Mouse (Mus musculus) liver, embryonic 13.5 days (tissue): Measurements from ENCODE around the gene Slc9a6. TPM values are rescaled to one million over a fixed set of nuclear protein-coding genes. Genes with fewer than 3 reads are reported as not detected.

Experiments used
- ATAC-seq: fragments of 200-750 bp; cut with Nextera tagmentation; 2 replicates; pipeline ENCODE4 v1.8.0; 2017; ENCODE audit warnings: low read depth, mild to moderate bottlenecking, moderate number of reproducible peaks, moderate library complexity
- DNase-seq: peaks from one replicate; pipeline ENCODE4 v3.0.0; 2022
- H3K27ac ChIP-seq: fragments of 300-500 bp; sonication (generic); 2 replicates; pipeline ENCODE4 v1.5.1; 2015; ENCODE audit warnings: moderate library complexity, mild to moderate bottlenecking, inconsistent platforms
- H3K27me3 ChIP-seq: fragments of 300-500 bp; sonication (generic); 2 replicates; pipeline ENCODE4 v1.6.1; 2015; ENCODE audit warnings: mild to moderate bottlenecking, inconsistent platforms
- H3K36me3 ChIP-seq: fragments of 300-500 bp; sonication (generic); 2 replicates; pipeline ENCODE4 v1.6.1; 2015; ENCODE audit warnings: mild to moderate bottlenecking, inconsistent platforms
- H3K4me1 ChIP-seq: fragments of 300-500 bp; sonication (generic); replicated peaks from 2 replicates; pipeline ENCODE4 v1.6.1; 2015; ENCODE audit warnings: inconsistent platforms
- H3K4me2 ChIP-seq: fragments of 300-500 bp; sonication (generic); 2 replicates; pipeline ENCODE4 v1.6.1; 2015; ENCODE audit warnings: inconsistent platforms, mild to moderate bottlenecking, moderate library complexity
- H3K4me3 ChIP-seq: fragments of 300-500 bp; sonication (generic); replicated peaks from 2 replicates; pipeline ENCODE4 v1.5.1; 2015; ENCODE audit warnings: mild to moderate bottlenecking, inconsistent platforms
- H3K9ac ChIP-seq: fragments of 300-500 bp; sonication (generic); 2 replicates; pipeline ENCODE4 v1.6.1; 2015; ENCODE audit warnings: mild to moderate bottlenecking, inconsistent platforms
- H3K9me3 ChIP-seq: fragments of 300-500 bp; sonication (generic); replicated peaks from 2 replicates; pipeline ENCODE4 v1.6.1; 2016; ENCODE audit warnings: inconsistent platforms
- WGBS: fragments of 180-500 bp; shearing (Covaris S2); methylation state at CpG from one replicate; pipeline ENCODE4 v1.1.7; 2015; ENCODE audit not compliant: insufficient replicate concordance; 5-methylcytosine and 5-hydroxymethylcytosine counted together
- microRNA-seq: library from miRNA; unstranded; fragments of <30 nt; microRNA quantifications from one replicate; pipeline ENCODE4, GENCODE M21; 2016
- polyA plus RNA-seq: library from polyadenylated mRNA; unstranded; fragments of >200 nt; fragmentation: Nextera tagmentation; extraction: Ambion mirVana; gene quantifications from 2 replicates; pipeline ENCODE4 v1.2.1, GENCODE M21; 2015

Slc9a6 gene
- polyA plus RNA-seq, 1 experiment from 2014 or later: 3.6 TPM

DNA sequence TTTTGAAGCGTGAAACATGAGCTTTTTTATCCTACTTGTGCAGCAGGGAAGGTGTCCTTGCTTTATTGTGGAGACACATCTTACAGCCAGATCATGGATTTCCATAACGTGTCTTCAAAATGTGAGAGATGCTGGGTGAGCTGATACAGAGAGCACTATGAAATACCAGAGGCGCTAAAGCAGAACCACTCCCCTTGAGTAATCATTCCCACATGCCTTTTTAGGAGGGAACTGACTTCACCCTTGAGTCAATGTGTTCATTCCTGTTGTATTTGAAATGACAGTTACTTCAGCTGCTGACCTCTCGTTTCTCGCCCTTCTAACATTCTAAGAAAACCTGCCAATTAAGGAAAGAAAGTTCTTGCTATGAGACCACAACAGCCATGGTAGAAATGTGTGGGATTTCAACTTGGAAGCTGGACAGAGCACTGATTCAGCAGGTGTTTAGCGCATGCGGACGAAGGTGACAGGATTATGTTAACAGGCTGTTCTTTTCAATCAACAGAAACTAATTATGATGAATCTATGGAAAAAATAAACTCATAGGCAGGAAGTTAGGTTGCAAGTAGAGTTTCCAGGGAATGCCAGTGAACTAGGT is 94.5 kb downstream of the Slc9a6 start:
- WGBS: 69% methylated on average over 8 of the region's 8 CpGs
- DNase-seq: no peak
- Histone ChIP-seq H3K9me3 (no peaks in the 10 kb centered on the region), H3K9ac (no peak overlapping the region), H3K36me3 (no peaks in the 10 kb centered on the region), H3K27ac (no peak overlapping the region), H3K4me1 (no peaks in the 10 kb centered on the region), H3K27me3 (no peaks in the 10 kb centered on the region), H3K4me2 (no peak overlapping the region), H3K4me3 (no peak overlapping the region)
- no peak for ATAC-seq

DNA sequence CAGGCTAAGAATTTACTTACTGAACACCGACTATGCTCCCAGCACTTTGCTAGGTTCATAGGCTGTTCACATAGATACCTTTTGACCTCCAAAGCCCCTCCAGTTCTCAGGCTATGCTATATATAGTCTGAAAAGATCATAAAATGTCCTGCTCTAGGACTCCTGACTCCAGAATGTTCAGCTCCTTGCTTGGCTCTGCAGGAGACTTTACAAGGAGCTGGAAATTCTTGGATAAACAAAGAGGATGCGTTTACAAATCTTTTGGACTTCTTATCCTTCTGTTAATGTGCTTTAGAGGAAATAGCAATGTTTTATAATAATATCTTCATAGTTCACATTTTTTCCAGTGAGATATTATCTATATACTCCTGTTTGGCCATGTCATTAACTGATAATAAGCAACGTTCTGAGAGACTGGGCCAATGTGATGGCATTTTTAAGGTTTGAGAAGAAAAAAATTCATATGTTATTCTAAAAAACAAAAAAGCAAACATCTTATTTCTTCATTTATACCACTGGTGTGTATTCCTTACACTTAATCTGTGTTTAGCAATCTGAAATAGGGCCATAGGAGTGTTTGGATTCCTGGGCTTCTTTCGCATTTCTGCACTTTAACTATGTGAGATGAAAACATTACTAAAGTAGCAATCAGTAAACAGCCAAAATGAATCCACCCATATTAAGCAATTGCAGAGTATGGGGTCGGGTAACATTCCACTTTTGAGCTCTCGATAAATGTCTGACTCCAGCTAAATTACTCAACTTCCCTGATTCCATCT is 99.2 kb downstream of the Slc9a6 start:
- ATAC-seq: no peak
- WGBS: 50% methylated on average over 6 of the region's 6 CpGs
- no peaks in the 10 kb centered on the region for H3K27me3 ChIP-seq
- DNase-seq: no peak
- no peaks in the 10 kb centered on the region for H3K36me3 ChIP-seq
- no peak overlapping the region for H3K27ac ChIP-seq
- no peaks in the 10 kb centered on the region for H3K9me3 ChIP-seq
- no peak overlapping the region for H3K4me2 ChIP-seq
- no peak overlapping the region for H3K9ac ChIP-seq
- no peak overlapping the region for H3K4me3 ChIP-seq
- H3K4me1 ChIP-seq: no peaks in the 10 kb centered on the region

- no peak for ATAC-seq
- 75% methylated on average over 1 of the region's 1 CpGs for WGBS
These were observed 101.0 kb downstream of the Slc9a6 start for GRCm38 (mm10) chrX:56710522-56710921.

GRCm38 (mm10) chrX:56712666-56713065 is 103.1 kb downstream of the Slc9a6 start:
- H3K9ac ChIP-seq: no peak overlapping the region
- H3K36me3 ChIP-seq: no peaks in the 10 kb centered on the region
- no peaks in the 10 kb centered on the region for H3K4me1 ChIP-seq
- ATAC-seq: no peak
- H3K9me3 ChIP-seq: no peaks in the 10 kb centered on the region
- H3K4me2 ChIP-seq: no peak overlapping the region
- no peak overlapping the region for H3K27ac ChIP-seq
- H3K27me3 ChIP-seq: no peaks in the 10 kb centered on the region
- 42% methylated on average over 1 of the region's 1 CpGs for WGBS
- no peak for DNase-seq
- H3K4me3 ChIP-seq: no peak overlapping the region

More at GRCm38 (mm10) chrX:56710522-56710921, 101.0 kb downstream of the Slc9a6 start:
- Histone ChIP-seq H3K27me3 (no peaks in the 10 kb centered on the region), H3K4me1 (no peaks in the 10 kb centered on the region), H3K4me2 (no peak overlapping the region), H3K9ac (no peak overlapping the region), H3K36me3 (no peaks in the 10 kb centered on the region), H3K9me3 (no peaks in the 10 kb centered on the region), H3K4me3 (no peak overlapping the region), H3K27ac (no peak overlapping the region)
- DNase-seq: no peak

Small RNAs within 50 kb of the gene (microRNA-seq; reads per million reads assigned to microRNA genes)
- gene Mir5116: 4.1 reads per million, percentile 9 among the genes with 10 or more reads in this experiment

Other genes starting within 250 kb of the Slc9a6 start
- gene Smim10l2a, start 235.2 kb upstream of the Slc9a6 start, polyA plus RNA-seq: 0.43 and 0.60 TPM in 2 replicates
- gene Gm2174, start 161.8 kb upstream of the Slc9a6 start, polyA plus RNA-seq: 1.8 and 5.6 TPM in 2 replicates
- 35.1 and 40.1 TPM in 2 replicates for gene Ints6l, start 154.9 kb upstream of the Slc9a6 start, polyA plus RNA-seq
- gene Gm10477, start 85.0 kb upstream of the Slc9a6 start, polyA plus RNA-seq: not detected in 2 replicates
- gene Gm648, start 60.2 kb upstream of the Slc9a6 start, polyA plus RNA-seq: not detected in 2 replicates
- 9.5 and 12.8 TPM in 2 replicates for gene Mmgt1, start 11.7 kb upstream of the Slc9a6 start, polyA plus RNA-seq
- gene Fhl1, start 122.0 kb downstream of the Slc9a6 start, polyA plus RNA-seq: 11.7 and 11.8 TPM in 2 replicates
- gene Map7d3, start 212.6 kb downstream of the Slc9a6 start, polyA plus RNA-seq: 0.44 and 0.78 TPM in 2 replicates